Mouse (Mus musculus): ENCODE measurements around the gene Samhd1.
A peak's percentile ranks its signal among the peaks of the same experiment; 100 is the strongest.

Gene Samhd1

DNA sequence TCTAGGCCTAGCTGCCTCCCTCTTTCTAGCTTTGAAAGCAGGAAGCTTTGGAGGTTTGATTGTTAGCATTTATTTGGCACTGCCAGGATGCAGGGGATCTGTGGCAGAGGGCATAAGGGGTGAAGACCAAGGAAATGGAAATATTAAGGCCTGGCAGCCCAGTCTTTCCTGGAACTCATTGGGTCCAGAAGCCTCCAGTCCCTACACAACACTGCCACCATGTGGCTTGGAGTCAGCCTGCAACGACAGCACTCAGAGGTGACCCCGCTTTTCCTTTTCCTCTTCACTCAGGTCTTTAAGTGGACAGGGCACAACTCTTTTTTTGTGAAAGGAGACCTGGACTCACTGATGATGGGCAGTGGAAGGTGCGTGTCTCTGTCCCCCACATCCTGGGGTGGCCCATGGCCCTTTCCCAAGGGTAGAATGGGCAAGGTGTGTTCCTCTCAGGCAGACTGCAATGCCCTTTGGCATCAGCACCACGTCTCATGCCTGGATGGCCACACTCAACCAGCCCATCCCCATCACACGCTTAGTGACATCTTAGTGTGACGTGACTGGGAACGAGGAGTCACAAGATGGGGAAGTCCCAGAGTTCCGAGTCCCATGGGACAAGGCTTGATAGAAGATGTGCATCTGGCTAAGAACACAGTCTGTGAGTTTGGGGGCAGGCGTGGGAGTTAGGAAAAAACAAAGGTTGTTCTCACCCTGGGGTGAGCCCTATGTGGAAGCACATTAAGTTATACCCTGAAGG lies 39.9 kb downstream of the Samhd1 start:
- peak; percentile 87 for DNase-seq

DNA sequence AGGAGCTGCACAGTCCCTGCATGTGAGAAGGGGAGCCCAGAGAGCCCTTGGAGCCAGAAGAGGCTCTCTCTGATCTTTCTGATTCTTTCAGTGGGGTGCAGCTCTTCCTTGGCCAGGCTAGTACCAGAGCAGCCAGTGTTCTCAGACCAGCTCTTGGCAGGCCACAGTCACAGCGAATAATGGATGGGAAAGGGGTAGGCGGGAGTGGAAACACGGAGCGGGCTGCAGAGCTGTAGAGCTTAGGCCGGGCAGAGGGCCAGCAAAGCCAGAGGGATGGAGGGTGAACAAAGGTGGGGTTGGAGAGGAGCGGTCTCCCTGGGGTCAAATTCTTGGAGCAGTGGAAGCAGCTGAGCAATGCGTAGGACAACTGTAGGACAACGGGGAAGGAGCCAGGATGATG lies 43.0 kb downstream of the Samhd1 start:
- peak; percentile 68 to 75 for DNase-seq

DNA sequence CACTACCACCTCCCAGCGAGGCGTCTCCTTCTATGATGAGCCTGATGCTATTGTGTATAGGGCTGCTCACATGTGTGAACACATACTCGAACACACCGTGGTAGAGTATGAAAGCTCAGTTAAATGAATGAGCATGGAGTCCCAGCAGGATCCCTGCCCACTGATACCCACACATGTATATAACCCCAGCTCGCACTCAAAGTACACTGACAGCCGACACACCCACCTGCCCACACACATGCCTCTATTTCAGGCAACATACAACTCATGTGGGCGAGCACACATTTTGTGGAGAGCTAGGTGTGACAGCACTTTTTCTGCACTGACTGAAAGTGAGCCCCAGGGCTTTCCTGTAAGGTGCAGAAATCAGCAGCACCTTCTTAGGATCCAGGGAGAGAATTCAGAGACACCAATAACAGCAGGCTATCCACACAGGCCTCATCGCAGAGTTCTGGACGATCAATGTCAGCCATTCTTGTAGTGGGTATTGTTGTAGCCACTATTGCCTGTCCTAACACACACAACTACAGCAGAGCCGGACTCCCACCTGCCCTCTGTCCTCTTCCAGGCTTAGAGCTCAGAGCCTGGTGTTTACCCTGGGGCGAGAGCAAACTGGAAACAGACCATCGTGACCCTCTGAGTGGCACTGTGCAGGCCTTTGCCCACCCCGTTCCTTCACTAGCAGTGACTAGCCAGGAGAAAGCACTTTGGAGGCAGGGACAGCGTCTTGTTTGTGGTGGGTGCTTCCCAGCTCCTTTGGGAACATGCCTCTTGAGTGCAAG lies 47.3 kb downstream of the Samhd1 start:
- DNase-seq, result no peak

DNA sequence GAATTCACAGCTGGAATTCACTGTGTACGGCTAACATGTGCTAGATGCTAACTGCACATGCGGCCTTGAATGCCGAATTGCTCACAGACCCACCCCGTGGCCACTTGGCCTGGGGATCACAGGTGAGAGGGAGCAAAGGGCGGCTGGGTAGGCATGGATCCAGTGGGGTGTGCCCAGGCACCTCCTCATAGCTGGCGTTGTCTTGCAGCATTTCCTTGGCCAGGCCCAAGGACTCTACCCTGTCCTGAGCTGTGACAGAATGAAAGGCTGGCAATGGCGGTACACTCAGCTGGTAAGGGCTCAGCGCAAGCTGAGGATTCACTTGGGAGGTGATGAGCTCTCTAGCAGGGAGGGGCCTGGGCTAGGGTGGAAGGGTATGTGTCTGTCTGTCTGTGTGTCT lies 48.3 kb downstream of the Samhd1 start, which contains the start of gene Tldc2:
Gene Tldc2 (plus strand): TSS at position 260 of the 400 bp plus-strand sequence.
- DNase-seq, result no peak

DNA sequence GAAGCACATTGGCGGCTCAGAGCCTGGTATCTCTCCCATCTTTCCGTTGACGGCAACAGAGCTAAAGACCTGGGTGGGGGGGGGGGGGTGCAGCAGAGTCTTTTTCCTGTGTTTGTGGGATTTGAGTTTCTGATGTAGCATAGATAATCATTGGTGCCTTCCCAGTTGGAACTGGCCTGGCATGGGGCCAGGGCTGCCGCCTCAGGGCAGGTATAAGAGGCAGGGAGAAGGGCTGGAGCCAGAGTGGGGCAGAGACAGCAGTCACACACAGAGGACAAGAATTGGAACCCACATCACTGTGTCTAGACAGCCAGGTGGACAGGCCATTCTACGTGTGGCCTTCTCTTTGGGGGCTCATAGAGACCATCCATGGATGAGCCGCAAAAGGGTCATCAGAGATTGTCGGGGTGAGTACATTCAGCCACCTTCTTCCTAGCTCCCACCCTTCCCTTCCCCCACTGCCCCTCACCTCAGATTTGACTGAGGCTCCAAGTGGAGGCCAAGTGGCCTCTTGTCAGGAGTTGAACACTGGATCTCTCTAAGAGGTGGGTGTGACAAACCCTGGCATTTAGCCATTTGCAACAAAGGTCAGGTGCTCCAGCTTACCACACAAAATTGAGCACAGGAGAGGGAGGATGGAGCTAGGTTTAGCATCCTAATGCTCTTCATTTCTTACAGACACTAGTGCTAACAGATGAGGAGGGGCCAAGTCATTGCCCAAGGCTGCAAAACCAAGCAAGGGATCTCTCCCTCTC lies 50.1 kb downstream of the Samhd1 start:
- no peak for DNase-seq

DNA sequence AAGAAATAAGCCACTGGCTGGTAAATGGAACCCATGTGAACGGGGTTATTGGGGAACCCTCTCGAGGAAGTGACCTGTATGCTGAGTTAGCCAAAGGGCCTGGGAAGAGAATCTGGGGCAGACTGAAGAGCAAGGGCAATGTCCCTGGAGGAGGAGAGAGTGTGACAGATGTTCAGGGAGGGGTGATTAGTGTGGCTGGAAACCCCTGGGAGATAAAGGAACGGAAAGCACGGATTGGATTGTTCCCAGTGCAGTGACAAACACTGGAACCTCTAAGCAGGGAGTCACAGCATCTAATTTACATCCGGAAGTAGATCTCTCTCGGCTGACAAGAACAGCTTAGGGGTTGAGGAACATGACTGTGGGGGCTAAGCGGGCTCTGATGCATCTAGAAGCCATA lies 53.1 kb downstream of the Samhd1 start:
- no peak for DNase-seq

DNA sequence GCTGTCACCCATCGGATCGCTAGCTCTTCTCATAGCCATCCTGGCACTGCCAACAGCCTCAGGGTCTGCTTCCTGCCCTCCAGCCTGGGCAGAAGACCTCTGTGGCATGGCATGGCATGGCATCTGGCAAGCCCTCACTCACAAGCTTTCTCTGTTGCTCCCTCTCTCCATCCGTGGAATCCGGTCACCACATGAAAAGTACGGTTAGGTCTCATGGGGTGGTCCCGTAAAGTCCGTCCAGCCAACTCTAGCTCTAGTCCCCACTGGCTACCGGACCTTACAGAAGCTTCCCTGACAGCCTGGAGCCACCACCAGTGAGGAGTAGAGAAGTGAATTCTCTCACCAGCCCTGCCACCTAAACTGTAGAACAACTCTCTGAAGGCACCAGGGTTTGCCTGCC lies 53.7 kb downstream of the Samhd1 start:
- no peak for DNase-seq

DNA sequence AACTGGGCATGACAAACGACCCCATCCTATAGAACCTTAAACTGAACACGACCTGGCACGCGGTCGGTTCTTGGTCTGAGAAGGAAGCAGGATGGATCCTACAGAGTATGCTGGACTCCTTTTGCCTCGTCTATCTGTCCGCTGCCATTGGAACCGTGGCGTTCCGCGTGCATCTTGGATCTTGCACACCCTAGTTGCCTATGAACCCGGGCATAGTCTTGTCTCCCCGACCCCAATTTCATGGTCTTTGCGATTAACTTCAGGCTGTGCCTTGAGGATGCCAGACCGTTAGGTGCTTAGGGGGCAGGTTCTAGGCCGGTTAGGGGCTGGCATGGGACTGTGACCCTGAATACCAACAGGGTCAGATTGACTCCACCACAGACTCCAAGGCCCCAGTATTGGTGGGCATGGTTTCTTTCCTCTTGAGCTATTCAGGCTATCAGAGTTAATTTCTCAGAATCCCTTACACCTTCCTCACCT lies 55.3 kb downstream of the Samhd1 start:
- no peak for DNase-seq

DNA sequence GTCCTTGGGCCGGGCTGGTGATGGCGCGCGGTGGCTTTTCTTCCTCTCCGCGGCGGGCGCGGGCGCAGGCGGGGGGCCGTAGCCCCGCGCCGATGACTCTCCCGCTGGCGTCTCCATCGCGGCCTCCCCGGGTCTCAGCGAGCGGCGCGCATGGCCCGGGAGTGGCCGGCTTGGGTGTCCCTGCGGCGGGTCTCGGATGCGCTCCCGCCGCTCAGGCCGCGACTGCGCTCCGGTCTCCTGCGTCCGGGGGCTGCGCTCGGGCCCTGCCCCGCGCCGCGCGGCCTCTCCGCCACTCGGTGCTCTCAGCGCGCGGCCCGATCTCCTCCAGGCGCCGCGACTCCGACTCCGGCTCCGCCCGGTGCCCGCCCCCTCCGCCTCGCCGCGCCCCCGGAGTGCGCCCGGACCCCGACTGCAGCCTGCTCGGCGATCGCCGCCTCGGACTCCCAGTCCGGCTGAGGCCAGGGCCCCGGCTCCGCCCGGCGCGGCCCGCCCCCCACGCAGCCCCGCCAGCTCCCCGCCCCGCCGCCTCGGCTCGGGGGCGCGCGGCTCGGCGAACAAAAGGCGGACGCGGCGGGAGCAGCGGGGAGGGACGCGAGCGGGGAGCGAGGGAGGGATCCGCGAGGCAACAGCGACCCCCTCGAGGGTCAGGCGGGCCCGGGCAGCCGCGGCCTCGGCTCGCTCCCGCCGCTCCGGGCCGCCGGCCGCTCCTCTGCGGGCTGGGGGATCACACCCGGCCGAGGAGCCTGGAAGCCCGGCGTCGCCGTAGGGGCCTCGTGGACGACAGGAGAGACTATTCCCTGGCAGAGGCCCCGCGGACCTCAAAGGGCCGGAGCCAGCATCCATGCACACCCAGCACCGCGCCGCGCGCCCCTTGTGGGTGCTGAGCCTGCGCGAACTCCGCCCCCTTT lies 56.0 kb downstream of the Samhd1 start, which contains the start of gene Soga1:
Gene Soga1 (minus strand): TSS at position 462 of the 908 bp plus-strand sequence.
- DNase-seq, result peak; percentile 87 to 92

DNA sequence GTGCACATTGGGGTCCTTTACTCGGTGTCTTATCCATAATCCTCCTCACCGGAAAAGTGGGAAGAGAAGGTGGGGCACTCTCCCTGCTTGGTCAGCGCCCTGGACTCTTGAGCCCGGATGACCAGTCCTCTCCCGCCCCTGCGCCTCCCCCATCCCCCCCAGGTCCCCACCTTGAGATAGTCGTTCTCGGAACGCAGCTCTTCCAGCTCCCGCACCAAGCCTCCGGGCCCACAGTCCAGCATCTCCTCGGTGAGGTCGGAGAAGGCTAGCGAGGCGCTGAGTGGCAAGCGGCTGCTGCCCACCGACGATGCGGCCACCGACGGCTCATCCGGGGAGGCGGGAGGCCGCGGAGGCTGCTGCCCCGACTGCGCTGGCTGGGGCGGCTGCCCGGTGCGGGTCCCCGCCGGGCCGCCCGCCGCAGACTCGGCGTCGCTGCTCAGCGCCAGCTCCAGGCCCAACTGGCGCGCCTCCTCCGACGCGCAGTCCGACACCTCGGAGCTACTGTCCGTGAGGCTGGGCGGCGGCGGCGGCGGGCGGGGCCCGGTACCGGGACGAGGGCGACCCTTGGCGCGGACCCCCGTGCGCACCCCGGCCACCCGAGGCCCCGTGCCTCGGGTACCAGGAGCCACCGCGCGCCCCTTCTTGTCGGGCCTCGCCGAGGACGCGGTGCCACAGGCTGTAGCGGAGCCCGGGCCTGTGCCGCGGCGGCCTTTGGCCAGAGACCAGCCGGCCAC lies 56.8 kb downstream of the Samhd1 start:
- peak; percentile 38 to 60 for DNase-seq

DNA sequence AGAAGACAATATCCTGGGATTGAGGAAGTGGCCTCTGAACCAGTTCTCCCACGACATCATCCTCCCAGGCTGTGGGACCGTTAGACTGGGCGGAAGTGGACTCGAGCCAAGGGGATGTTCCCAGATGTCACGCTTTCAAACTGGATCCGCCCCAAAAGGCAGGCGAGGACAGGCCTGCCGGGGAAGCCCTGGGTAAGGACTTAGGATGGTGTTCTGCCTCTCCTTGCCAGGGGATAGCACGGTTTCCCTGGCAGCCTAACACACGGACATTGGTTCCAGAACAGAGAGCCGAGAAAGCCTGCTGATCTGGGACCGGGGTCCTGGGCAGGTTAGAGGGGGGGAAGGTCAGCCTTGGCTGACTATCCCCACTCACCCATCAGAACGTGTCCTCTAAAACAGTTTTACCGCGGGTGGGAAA lies 57.4 kb downstream of the Samhd1 start:
- DNase-seq, result peak; percentile 89 to 92

DNA sequence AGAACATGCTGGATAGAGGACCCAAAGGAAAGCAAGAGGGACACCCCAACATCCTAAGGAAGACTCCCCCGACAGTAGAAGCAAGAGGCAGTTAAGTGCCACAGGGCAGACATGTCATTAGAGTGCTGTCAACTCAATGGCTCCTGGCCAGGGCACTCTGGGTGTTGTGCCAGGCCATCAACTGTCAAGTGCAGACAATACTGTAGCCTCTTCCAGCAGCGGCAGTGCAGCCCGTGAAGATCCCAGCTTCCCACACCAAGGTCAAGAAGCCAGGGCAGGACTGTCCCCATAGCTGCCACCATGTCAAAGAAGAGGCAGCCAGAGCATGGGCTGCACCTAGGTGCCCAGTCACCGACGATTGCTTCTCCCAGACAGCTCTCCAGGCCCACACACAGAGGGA lies 57.9 kb downstream of the Samhd1 start:
- peak; percentile 37 to 56 for DNase-seq

DNA sequence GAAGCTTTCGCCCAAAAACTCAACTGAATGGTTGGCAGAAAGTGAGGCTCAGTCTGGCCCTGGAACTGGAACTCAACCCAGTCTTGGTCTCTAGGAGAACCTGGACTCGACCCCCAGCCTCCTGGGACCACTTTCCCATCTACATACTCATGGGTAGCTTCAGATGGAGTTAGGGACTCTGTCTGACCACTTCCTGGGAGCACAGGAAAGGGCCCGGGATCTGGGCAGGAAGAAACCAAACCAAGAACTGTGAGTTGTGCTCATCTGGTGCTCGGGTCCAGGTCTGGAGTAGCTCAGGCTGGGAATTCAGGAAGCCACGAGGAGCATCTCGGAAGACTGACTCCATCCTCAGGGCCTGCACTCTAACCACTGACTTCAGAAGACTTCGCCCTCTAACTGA lies 58.5 kb downstream of the Samhd1 start:
- DNase-seq, result no peak

DNA sequence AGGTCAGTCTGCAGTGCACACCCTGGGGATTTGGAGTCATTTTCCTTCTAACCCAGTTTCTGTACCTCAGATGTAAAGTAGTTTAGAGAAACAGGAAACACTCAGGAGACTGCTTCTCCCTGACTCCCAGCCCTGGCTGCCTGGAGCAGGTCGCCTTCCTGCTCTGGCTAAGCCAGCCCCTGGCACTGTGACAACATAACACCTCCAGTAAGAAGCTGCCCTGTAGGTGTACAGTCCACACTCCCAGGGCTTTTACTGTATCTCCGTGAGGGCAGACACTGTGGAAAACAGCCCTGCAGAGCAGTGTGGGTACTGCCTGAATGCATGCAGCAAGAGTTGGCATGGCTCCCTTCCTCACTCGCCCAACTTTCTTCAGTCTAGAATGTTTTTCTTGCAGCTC lies 59.4 kb downstream of the Samhd1 start:
- DNase-seq, result peak; percentile 50 to 61

DNA sequence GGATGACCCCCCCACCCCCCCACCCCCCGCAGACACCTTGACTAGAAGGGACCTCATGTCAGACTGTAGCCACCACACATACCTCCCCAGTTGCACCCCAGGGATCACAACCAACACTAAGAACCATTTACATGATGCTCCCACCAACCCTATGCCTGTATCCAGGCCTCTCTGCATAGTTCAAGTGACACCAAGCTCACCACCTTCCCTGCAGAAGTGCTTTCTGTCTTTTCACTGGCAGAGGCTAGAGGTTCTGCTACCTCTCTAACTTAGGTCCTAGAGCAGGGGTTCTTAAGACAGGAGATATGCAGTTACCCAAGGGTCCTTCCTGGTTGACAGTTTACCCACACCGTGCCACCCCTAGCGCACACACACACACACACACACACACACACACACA lies 59.8 kb downstream of the Samhd1 start:
- no peak for DNase-seq

DNA sequence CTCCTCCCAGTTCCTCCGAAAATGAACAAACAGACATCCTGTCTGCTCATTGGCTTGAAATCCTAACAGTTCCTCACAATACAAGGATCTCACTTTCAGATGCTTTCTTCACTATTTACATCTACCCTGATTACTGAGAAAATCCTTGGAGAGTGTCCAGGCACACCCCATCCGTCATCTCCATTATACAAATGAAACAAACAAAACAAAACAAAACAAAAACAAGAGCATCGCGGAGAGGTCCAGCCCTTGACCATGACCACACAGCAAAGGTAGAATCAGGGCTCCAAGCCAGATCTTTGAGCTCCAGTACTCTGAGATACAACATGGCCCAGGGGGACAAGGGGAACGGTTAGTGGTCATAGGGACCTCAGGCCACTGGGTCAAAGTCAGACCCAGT lies 60.3 kb downstream of the Samhd1 start:
- no peak for DNase-seq

DNA sequence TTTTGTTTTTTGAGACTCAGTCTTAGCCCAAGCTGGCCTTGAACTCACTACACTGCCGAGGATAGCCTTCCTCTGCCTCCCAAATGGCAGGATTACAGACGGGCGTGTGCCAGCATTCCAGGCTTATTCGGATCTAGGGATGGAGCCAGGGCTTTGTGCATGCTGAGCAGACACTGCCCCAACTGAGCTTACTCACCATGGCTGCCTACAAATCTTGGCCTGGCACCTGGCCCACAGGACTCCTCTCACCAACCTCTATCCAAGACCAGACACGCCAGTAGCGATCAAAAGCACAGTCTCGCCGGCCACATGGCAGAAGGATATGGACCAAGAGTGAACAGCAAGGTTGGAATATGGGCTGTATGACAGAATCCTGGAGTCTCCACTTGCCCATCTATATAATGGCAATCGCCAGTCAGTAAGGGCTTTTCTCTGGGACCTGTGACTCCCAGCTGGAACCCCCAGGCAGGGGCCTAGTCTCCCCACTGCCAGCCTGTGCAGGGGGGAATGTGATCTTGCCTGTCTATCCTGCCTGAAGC lies 60.8 kb downstream of the Samhd1 start:
- no peak for DNase-seq

DNA sequence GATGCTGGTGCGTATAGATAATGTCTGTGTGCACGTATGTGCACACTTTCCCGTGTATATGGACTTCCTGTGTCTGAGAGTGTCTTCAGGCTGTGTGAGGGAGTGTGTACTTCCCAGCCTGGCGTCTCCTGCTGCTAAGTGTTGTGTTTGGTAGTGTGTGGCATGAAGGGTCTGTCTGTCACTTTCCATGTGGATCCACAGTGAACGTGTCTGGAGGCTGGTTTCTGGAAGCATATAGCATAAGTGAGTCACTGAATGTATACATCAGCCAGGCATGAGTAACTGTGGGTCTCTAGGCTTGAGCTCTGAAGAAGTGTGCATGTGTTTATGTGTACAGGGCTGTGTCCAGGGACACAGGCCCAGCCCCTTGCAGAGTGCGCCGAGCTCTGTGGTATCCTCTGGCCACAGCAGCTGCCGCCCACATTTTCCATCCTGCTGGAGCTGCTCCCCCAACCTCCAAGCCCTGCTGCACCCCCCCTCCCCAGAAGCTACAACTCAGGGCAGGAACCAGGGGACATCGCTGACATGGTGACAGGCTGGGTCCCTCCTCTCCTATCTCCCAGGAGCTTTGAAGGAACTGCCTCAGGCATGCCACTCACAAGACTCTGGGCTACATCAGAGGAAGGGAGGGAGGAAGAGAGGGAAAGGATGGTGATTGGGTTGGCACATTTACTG lies 61.5 kb downstream of the Samhd1 start:
- no peak for DNase-seq

DNA sequence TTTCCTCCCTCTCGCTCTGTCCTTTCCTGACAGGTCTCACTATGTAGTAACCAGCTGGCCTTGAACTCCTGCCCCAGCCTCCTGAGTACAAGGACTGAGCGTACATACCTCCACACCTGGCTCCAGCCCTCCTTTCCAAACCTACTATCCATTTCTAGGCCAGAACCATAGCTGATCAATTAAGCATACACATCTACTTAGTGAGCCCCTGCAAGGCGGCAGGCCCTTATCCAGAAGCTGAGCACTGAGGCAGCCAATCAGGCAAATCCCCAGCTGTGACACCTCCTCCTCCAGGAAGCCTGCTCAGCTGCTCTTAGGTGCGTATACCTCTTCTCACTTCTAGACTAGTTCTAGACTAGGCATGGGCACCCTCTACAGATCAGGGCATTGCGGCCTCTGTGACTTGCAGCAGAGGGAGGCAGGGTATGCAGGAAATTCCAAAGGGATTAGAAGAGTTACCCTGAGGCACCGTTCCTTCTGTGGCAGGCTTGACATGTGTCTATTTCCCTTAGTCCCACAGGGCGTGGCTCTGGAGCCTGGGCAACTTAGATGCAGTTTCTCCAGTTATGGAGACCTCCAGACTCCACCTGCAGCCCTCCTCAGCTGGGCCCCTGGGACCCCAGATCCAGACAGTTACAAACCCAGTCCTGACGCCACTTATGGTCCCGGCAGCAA lies 62.6 kb downstream of the Samhd1 start:
- DNase-seq, result no peak

DNA sequence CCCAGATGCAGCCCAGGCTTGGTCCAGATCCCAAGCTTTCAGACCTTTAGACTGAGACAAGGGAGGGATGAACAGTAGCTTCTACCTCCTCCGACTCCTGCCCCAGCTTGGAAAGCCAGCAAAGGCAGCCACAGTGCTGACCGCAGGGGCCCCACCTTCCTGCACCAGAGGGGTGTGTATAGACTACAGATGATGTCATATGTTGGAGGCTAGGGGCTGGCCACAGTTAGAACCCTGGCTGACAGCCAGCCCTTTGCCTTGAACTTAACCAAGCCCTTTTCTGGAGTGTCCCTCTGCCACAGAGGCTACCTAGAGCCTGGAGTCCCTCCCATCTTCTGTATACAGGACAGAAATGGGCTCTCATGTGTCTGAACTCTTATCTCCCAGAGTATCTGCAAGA lies 63.5 kb downstream of the Samhd1 start:
- peak; percentile 65 to 78 for DNase-seq

All from kidney, postnatal 4 days (tissue).